Mouse (Mus musculus) intestine, embryonic 14.5 days (tissue): Measurements from ENCODE around the gene Lins1. TPM values are rescaled to one million over a fixed set of nuclear protein-coding genes. Genes with fewer than 3 reads are reported as not detected.
A peak's percentile ranks its signal among the peaks of the same experiment; 100 is the strongest.

Experiments
- ATAC-seq: fragments of 200-750 bp; cut with Nextera tagmentation; replicated peaks from 2 replicates; pipeline ENCODE4 v1.8.0; 2017; ENCODE audit warnings: low read depth, moderate number of reproducible peaks, moderate TSS enrichment, moderate library complexity; ENCODE audit not compliant: low FRiP score, low TSS enrichment
- DNase-seq: peaks from one replicate; pipeline ENCODE4 v3.0.0-alpha.2; 2018; ENCODE audit warnings: low spot score
- H3K27ac ChIP-seq: fragments of 300-500 bp; sonication (generic); 2 replicates; pipeline ENCODE4 v1.5.1; 2014; ENCODE audit warnings: low read depth, mild to moderate bottlenecking, control low read depth
- H3K27me3 ChIP-seq: fragments of 300-500 bp; sonication (generic); replicated peaks from 2 replicates; pipeline ENCODE4 v1.6.1; 2014; ENCODE audit warnings: low read length, control low read depth; ENCODE audit not compliant: control insufficient read depth, insufficient read depth
- H3K36me3 ChIP-seq: fragments of 300-500 bp; sonication (generic); 2 replicates; pipeline ENCODE4 v1.6.1; 2014; ENCODE audit warnings: low read length, control low read depth; ENCODE audit not compliant: control insufficient read depth, insufficient read depth
- H3K4me1 ChIP-seq: fragments of 300-500 bp; sonication (generic); replicated peaks from 2 replicates; pipeline ENCODE4 v1.6.1; 2014; ENCODE audit warnings: low read length, control low read depth, mixed read lengths; ENCODE audit not compliant: control insufficient read depth, insufficient read depth
- H3K4me2 ChIP-seq: fragments of 300-500 bp; sonication (generic); 2 replicates; pipeline ENCODE4 v1.6.1; 2014; ENCODE audit warnings: low read length
- H3K4me3 ChIP-seq: fragments of 300-500 bp; sonication (generic); 2 replicates; pipeline ENCODE4 v1.5.1; 2014; ENCODE audit warnings: low read depth, low read length, control low read depth, mixed read lengths
- H3K9ac ChIP-seq: fragments of 300-500 bp; sonication (generic); 2 replicates; pipeline ENCODE4 v1.6.1; 2014; ENCODE audit warnings: mild to moderate bottlenecking, low read length
- H3K9me3 ChIP-seq: fragments of 300-500 bp; sonication (generic); 2 replicates; pipeline ENCODE4 v1.6.1; 2016; ENCODE audit warnings: low read length, control low read depth; ENCODE audit not compliant: control insufficient read depth
- WGBS: fragments of 180-500 bp; shearing (Covaris S2); extraction: QIAGEN DNeasy Blood & Tissue Kit; methylation state at CpG from one replicate; pipeline ENCODE4 v1.1.7; 2014; 5-methylcytosine and 5-hydroxymethylcytosine counted together
- polyA plus RNA-seq: library from polyadenylated mRNA; unstranded; fragments of >200 nt; fragmentation: Nextera tagmentation; extraction: Ambion mirVana; gene quantifications from 2 replicates; pipeline ENCODE4 v1.2.1, GENCODE M21; 2014

Lins1 gene
- polyA plus RNA-seq, 1 experiment from 2014 or later = 19.3 TPM

DNA sequence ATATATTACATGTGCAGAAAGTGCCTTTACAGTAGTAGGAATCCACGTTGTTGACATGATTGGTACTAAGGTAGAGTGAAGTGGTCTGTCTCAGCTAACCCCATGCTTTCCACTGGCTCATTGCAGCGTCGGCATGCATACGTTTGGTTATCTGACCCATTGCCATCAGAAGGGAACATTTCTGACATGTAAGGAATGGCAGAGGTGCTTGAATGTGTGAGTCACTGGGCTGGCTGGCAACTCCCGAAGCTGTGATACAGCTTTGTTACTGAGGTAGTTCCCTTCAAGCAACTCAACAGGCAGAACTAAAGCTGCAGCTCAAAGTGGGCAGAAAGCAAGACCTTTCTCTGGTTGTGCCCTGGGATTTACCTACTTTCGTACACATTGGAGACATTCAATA, 45.3 kb downstream of the Lins1 start:
- Histone ChIP-seq H3K4me2 (no peak overlapping the region), H3K27me3 (no peaks in the 10 kb centered on the region), H3K9me3 (no peaks in the 10 kb centered on the region), H3K27ac (no peak overlapping the region), H3K4me1 (no peaks in the 10 kb centered on the region), H3K36me3 (no peaks in the 10 kb centered on the region), H3K4me3 (no peak overlapping the region), H3K9ac (no peak overlapping the region)
- WGBS = 73% methylated on average over 6 of the region's 6 CpGs
- DNase-seq = peak; percentile 29
- ATAC-seq = no peak

DNA sequence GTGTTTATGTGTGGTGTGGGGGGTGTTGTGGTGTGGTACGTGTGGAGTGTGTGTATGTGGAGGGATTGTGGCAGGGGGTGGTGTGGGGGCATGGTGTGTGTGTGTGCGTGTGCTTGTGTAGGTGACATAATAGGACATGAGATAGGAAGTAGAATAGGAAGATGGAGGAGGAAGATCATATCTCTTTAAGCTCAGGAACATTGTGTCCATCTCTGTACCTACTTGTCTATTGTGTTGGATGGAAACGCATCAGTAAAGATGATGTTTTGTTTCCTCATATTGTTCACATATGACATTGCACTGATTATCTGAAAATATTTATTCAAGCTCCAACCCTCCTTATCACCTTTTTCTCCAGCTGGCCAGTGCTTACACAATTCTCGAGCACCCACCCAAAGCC, 47.7 kb downstream of the Lins1 start:
- ATAC-seq (no peak), DNase-seq (no peak)
- H3K4me2 ChIP-seq = no peak overlapping the region
- WGBS = 88% methylated on average over 4 of the region's 4 CpGs
- H3K4me3 ChIP-seq = no peak overlapping the region
- no peaks in the 10 kb centered on the region for H3K36me3 ChIP-seq
- no peaks in the 10 kb centered on the region for H3K9me3 ChIP-seq
- no peaks in the 10 kb centered on the region for H3K27me3 ChIP-seq
- no peak overlapping the region for H3K9ac ChIP-seq
- no peak overlapping the region for H3K27ac ChIP-seq
- no peaks in the 10 kb centered on the region for H3K4me1 ChIP-seq

DNA sequence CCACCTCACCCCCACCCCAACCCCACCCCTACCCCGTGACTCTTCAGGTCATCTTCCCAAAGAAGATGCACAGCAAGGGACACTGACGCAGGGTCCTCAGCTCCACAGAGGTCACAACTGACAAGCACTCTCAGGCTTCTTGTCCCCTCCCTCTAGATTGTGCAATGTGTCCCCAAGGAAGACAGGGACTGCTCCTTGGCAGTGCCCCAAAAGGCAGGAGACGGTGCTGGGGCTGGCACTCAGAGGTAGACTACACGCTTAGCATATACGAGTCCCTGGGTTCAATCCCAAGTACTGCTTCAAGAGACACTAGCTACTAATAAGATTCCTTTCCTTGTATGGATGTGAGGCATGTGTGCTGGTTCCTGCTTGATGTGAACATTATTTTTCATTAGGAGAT, 51.3 kb downstream of the Lins1 start:
- no peak overlapping the region for H3K4me3 ChIP-seq

DNA sequence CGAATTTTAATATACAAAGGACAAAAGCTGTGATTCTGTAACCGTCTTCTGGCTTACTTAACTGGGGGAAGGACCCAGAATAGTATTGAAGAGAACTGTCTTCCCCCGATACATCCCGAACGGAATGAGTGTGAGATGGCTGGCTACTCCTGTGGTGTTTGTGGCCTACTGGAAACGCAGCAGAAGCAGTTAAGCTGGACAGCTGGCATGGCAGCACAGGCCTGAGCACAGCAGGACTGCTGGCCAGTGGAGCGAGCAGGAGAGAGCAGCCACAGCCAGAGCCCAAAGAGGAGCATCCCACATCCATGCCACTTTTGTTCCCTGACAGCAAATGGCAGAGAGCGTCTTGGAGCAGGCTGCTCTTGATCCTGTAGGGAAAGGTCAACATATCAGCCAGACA, 51.7 kb downstream of the Lins1 start:
- H3K36me3 ChIP-seq = no peaks in the 10 kb centered on the region
- H3K9me3 ChIP-seq = no peaks in the 10 kb centered on the region
- H3K4me3 ChIP-seq = no peak overlapping the region
- no peak for DNase-seq
- H3K27me3 ChIP-seq = no peaks in the 10 kb centered on the region
- no peaks in the 10 kb centered on the region for H3K4me1 ChIP-seq
- ATAC-seq = no peak
- no peak overlapping the region for H3K9ac ChIP-seq
- 73% methylated on average over 8 of the region's 8 CpGs for WGBS
- no peak overlapping the region for H3K27ac ChIP-seq
- no peak overlapping the region for H3K4me2 ChIP-seq

More for the DNA sequence above, 51.3 kb downstream of the Lins1 start:
- no peak overlapping the region for H3K9ac ChIP-seq
- no peaks in the 10 kb centered on the region for H3K9me3 ChIP-seq
- H3K4me2 ChIP-seq = no peak overlapping the region
- H3K27me3 ChIP-seq = no peaks in the 10 kb centered on the region
- ATAC-seq (no peak), DNase-seq (no peak)
- WGBS = 86% methylated on average over 5 of the region's 5 CpGs
- H3K36me3 ChIP-seq = no peaks in the 10 kb centered on the region
- no peaks in the 10 kb centered on the region for H3K4me1 ChIP-seq
- no peak overlapping the region for H3K27ac ChIP-seq

DNA sequence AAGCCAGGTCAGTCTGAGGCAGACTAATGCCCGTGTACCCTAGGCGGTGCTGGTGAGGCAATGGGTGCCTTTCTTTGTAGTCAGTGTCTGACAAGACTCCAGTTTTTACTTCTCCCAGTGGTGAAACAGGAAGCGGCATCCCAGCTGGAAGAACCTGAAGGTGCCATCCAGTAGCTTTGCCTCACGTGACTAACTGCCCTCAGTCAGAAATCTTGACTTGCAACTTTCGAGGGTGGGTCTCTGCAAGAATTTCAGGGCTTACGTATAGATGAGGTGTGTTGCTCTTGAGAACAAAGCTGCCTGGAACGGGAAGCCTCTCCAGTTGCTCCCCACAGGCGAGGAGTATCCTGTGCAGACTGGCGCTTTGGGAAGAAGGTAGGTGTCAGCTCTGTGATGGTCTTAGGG, 53.7 kb downstream of the Lins1 start, which contains the start of gene Cers3:
Gene Cers3 (plus strand): TSS at position 128 of the 405 bp plus-strand sequence.
- Histone ChIP-seq H3K4me3 (no peak within 1 kb of the TSS), H3K4me1 (no peaks in the 10 kb centered on the region), H3K9ac (no peak within 1 kb of the TSS), H3K4me2 (no peak within 1 kb of the TSS), H3K27me3 (no peaks in the 10 kb centered on the region), H3K9me3 (no peaks in the 10 kb centered on the region), H3K36me3 (no peaks in the 10 kb centered on the region), H3K27ac (no peak within 1 kb of the TSS)
- WGBS = 62% methylated on average over 9 of the region's 9 CpGs
- no peak; the same call in 1 of the 2 replicates for ATAC-seq
- DNase-seq = peak; percentile 56

DNA sequence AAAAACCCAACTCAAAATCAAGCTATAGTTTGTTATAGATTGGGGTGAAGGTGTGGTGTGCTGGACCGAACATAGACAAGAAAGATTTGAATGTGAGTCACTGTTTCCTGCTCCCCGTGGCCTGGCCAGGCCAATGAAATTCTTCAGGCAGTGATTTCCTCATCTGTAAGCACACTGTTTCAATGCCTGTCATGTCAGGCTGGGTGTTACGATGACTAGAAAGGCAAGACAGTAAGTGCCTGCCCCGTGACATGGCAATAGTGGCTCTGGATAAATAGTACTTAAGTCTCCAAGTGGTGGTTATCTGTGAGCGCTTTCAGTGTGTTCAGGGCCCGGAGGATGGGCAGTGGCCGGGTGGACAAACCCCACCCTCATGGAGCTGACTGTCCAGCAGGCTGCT, 57.3 kb downstream of the Lins1 start:
- Histone ChIP-seq H3K4me2 (no peak overlapping the region), H3K36me3 (no peaks in the 10 kb centered on the region), H3K27me3 (no peaks in the 10 kb centered on the region), H3K27ac (no peak overlapping the region), H3K9ac (no peak overlapping the region), H3K4me1 (no peaks in the 10 kb centered on the region), H3K4me3 (no peak overlapping the region), H3K9me3 (no peaks in the 10 kb centered on the region)
- ATAC-seq (no peak), DNase-seq (no peak)
- WGBS = 70% methylated on average over 7 of the region's 7 CpGs

DNA sequence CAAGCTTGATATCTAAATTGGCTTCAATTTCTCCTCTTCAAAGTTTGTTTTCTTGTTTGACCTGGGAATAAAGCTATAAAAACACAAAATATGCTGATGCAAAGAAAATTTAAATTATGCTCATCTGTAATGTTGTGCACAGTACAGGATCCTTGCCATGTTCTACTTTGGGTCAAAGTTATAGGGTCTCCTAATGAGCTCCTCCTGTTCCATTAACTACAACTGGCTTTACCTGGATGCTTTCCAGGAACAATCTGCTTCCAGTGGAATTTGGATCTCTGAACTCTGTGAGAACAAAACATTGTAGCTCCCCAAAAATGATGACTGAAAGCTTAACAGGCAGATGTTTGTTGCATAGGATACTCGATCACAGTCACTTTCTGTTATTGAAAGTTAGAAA, 60.3 kb downstream of the Lins1 start:
- no peak for ATAC-seq
- WGBS = 76% methylated on average over 1 of the region's 1 CpGs
- no peak for DNase-seq

DNA sequence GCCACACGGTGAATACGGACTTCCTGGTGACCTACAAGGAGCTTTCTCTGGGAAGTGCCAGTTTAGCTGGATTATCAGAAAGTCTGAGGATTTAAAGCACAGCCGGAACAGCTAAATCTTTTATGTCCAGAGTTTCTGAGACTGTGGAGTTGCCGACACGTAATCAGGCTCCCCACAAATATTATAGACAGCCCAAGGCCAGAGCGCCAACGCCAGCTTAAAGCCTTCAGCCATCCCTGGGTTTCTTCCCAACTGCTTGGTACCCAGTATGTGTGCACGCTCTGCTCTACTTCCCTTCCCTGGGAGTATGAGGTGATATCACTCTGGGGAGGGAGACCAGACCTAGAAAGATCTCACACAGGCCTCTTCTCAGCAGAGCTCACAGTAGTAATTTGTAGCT, 64.1 kb downstream of the Lins1 start:
- no peak overlapping the region for H3K4me3 ChIP-seq
- DNase-seq = no peak
- H3K9ac ChIP-seq = no peak overlapping the region
- H3K4me2 ChIP-seq = no peak overlapping the region
- no peak overlapping the region for H3K27ac ChIP-seq
- no peaks in the 10 kb centered on the region for H3K27me3 ChIP-seq
- ATAC-seq = no peak
- no peaks in the 10 kb centered on the region for H3K9me3 ChIP-seq
- no peaks in the 10 kb centered on the region; the same call in 1 of the 2 replicates for H3K4me1 ChIP-seq
- WGBS = 80% methylated on average over 8 of the region's 8 CpGs
- no peaks in the 10 kb centered on the region for H3K36me3 ChIP-seq

More for the DNA sequence above, 60.3 kb downstream of the Lins1 start:
- Histone ChIP-seq H3K4me1 (no peaks in the 10 kb centered on the region; the same call in 1 of the 2 replicates), H3K9ac (no peak overlapping the region), H3K9me3 (no peaks in the 10 kb centered on the region), H3K4me3 (no peak overlapping the region), H3K4me2 (no peak overlapping the region), H3K27me3 (no peaks in the 10 kb centered on the region), H3K36me3 (no peaks in the 10 kb centered on the region), H3K27ac (no peak overlapping the region)

DNA sequence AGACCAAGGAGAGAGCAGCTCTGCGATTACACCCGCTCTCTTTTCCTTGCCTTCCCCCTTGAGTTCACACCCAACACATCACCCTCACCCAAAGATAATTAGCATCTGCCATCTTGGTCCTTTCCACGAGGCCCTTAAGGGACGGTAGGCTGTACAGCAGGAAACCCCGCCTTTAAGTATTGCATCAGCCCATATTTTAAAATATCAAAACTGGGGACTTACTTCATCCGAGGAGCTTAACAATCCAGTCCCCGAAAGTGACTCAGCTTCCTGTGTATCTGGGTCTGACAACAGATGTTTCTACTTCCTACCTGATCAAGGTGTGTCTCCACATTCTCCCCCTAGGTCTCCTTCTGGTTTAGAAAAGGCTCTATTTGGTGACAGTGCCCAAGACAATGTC, 65.9 kb downstream of the Lins1 start:
- Histone ChIP-seq H3K27me3 (no peaks in the 10 kb centered on the region), H3K4me2 (no peak overlapping the region), H3K4me3 (no peak overlapping the region), H3K4me1 (no peaks in the 10 kb centered on the region; the same call in 1 of the 2 replicates), H3K36me3 (no peaks in the 10 kb centered on the region), H3K9me3 (no peaks in the 10 kb centered on the region), H3K9ac (no peak overlapping the region), H3K27ac (no peak overlapping the region)
- WGBS = 84% methylated on average over 7 of the region's 7 CpGs
- DNase-seq (no peak), ATAC-seq (no peak)
